Mouse (Mus musculus): ENCODE measurements around the gene Kif13a. TPM values are rescaled to one million over a fixed set of nuclear protein-coding genes. Genes with fewer than 3 reads are reported as not detected.
A peak's percentile ranks its signal among the peaks of the same experiment; 100 is the strongest.

The Kif13a gene
- polyA plus RNA-seq, 1 experiment from 2014 or later, result 14.5 TPM

GRCm38 (mm10) chr13:46726288-46727037 is 203.2 kb downstream of the Kif13a start:
- peak overlapping the region; percentile 93 for H3K27ac ChIP-seq (ENCODE audit: low read depth, low read length)
- WGBS, result 1% methylated on average over 30 of the region's 30 CpGs
- no peaks in the 10 kb centered on the region for H3K27me3 ChIP-seq (ENCODE audit: control insufficient read depth, insufficient read depth, low read length)
- peak overlapping the region; percentile 73 for H3K4me2 ChIP-seq (replicated peaks; ENCODE audit: low read depth, low read length)
- no peaks in the 10 kb centered on the region for H3K9me3 ChIP-seq (ENCODE audit: control insufficient read depth, low read length)
- ATAC-seq (ENCODE audit: low FRiP score) (no peak), DNase-seq (ENCODE audit: low spot score) (peak; percentile 53)
- peak overlapping the region; percentile 99 for H3K4me3 ChIP-seq (ENCODE audit: low read depth, low read length)
- peak overlapping the region; percentile 89 for H3K9ac ChIP-seq (ENCODE audit: low read depth, low read length)
- no peaks in the 10 kb centered on the region for H3K36me3 ChIP-seq (ENCODE audit: control insufficient read depth, insufficient read depth, low read length)
- no peaks in the 10 kb centered on the region for H3K4me1 ChIP-seq (replicated peaks; ENCODE audit: control insufficient read depth, insufficient read depth, low read length)

- Histone ChIP-seq H3K36me3 (ENCODE audit: control insufficient read depth, insufficient read depth, low read length) (no peaks in the 10 kb centered on the region), H3K4me3 (ENCODE audit: low read depth, low read length) (no peak overlapping the region), H3K9me3 (ENCODE audit: control insufficient read depth, low read length) (no peaks in the 10 kb centered on the region), H3K9ac (ENCODE audit: low read depth, low read length) (no peak overlapping the region), H3K4me2 (replicated peaks; ENCODE audit: low read depth, low read length) (peak overlapping the region; percentile 23), H3K27ac (ENCODE audit: low read depth, low read length) (no peak overlapping the region), H3K4me1 (replicated peaks; ENCODE audit: control insufficient read depth, insufficient read depth, low read length) (no peaks in the 10 kb centered on the region), H3K27me3 (ENCODE audit: control insufficient read depth, insufficient read depth, low read length) (no peaks in the 10 kb centered on the region)
- no peak for ATAC-seq (ENCODE audit: low FRiP score)
- no peak for DNase-seq (ENCODE audit: low spot score)
- 35% methylated on average over 2 of the region's 2 CpGs for whole genome bisulfite sequencing
Measured at GRCm38 (mm10) chr13:46725227-46725626, 204.4 kb downstream of the Kif13a start.

- Histone ChIP-seq H3K4me2 (replicated peaks; ENCODE audit: low read depth, low read length) (no peak overlapping the region), H3K4me3 (ENCODE audit: low read depth, low read length) (no peak overlapping the region), H3K9ac (ENCODE audit: low read depth, low read length) (no peak overlapping the region), H3K36me3 (ENCODE audit: control insufficient read depth, insufficient read depth, low read length) (no peaks in the 10 kb centered on the region), H3K4me1 (replicated peaks; ENCODE audit: control insufficient read depth, insufficient read depth, low read length) (no peaks in the 10 kb centered on the region), H3K9me3 (ENCODE audit: control insufficient read depth, low read length) (no peaks in the 10 kb centered on the region), H3K27me3 (ENCODE audit: control insufficient read depth, insufficient read depth, low read length) (no peaks in the 10 kb centered on the region), H3K27ac (ENCODE audit: low read depth, low read length) (no peak overlapping the region)
- DNase-seq (ENCODE audit: low spot score), result no peak
- ATAC-seq (ENCODE audit: low FRiP score), result no peak
Measured at GRCm38 (mm10) chr13:46724371-46724770, 205.3 kb downstream of the Kif13a start.

GRCm38 (mm10) chr13:46721009-46721408 is 208.7 kb downstream of the Kif13a start:
- Histone ChIP-seq H3K9me3 (ENCODE audit: control insufficient read depth, low read length) (no peaks in the 10 kb centered on the region), H3K27ac (ENCODE audit: low read depth, low read length) (no peak overlapping the region), H3K36me3 (ENCODE audit: control insufficient read depth, insufficient read depth, low read length) (no peaks in the 10 kb centered on the region), H3K4me2 (replicated peaks; ENCODE audit: low read depth, low read length) (no peak overlapping the region), H3K4me3 (ENCODE audit: low read depth, low read length) (no peak overlapping the region), H3K4me1 (replicated peaks; ENCODE audit: control insufficient read depth, insufficient read depth, low read length) (no peaks in the 10 kb centered on the region), H3K9ac (ENCODE audit: low read depth, low read length) (no peak overlapping the region), H3K27me3 (ENCODE audit: control insufficient read depth, insufficient read depth, low read length) (no peaks in the 10 kb centered on the region)
- no peak for DNase-seq (ENCODE audit: low spot score)
- ATAC-seq (ENCODE audit: low FRiP score), result no peak

- Histone ChIP-seq H3K27me3 (ENCODE audit: control insufficient read depth, insufficient read depth, low read length) (no peaks in the 10 kb centered on the region), H3K9me3 (ENCODE audit: control insufficient read depth, low read length) (no peaks in the 10 kb centered on the region), H3K36me3 (ENCODE audit: control insufficient read depth, insufficient read depth, low read length) (no peaks in the 10 kb centered on the region), H3K4me1 (replicated peaks; ENCODE audit: control insufficient read depth, insufficient read depth, low read length) (no peaks in the 10 kb centered on the region), H3K4me2 (replicated peaks; ENCODE audit: low read depth, low read length) (no peak overlapping the region), H3K27ac (ENCODE audit: low read depth, low read length) (no peak overlapping the region), H3K4me3 (ENCODE audit: low read depth, low read length) (no peak overlapping the region), H3K9ac (ENCODE audit: low read depth, low read length) (no peak overlapping the region)
- WGBS, result 84% methylated on average over 5 of the region's 5 CpGs
- DNase-seq (ENCODE audit: low spot score) (no peak), ATAC-seq (ENCODE audit: low FRiP score) (no peak)
Measured at GRCm38 (mm10) chr13:46718893-46719400, 210.7 kb downstream of the Kif13a start.

GRCm38 (mm10) chr13:46715976-46716639 is 213.6 kb downstream of the Kif13a start:
- Histone ChIP-seq H3K27me3 (ENCODE audit: control insufficient read depth, insufficient read depth, low read length) (no peaks in the 10 kb centered on the region), H3K36me3 (ENCODE audit: control insufficient read depth, insufficient read depth, low read length) (no peaks in the 10 kb centered on the region; the same call in 1 of the 2 replicates), H3K4me1 (replicated peaks; ENCODE audit: control insufficient read depth, insufficient read depth, low read length) (no peaks in the 10 kb centered on the region), H3K27ac (ENCODE audit: low read depth, low read length) (no peak overlapping the region), H3K9me3 (ENCODE audit: control insufficient read depth, low read length) (no peaks in the 10 kb centered on the region), H3K4me2 (replicated peaks; ENCODE audit: low read depth, low read length) (no peak overlapping the region), H3K9ac (ENCODE audit: low read depth, low read length) (no peak overlapping the region), H3K4me3 (ENCODE audit: low read depth, low read length) (no peak overlapping the region)
- WGBS, result 71% methylated on average over 3 of the region's 3 CpGs
- ATAC-seq (ENCODE audit: low FRiP score), result no peak
- no peak for DNase-seq (ENCODE audit: low spot score)

- ATAC-seq (ENCODE audit: low FRiP score), result no peak
- Histone ChIP-seq H3K4me1 (replicated peaks; ENCODE audit: control insufficient read depth, insufficient read depth, low read length) (no peaks in the 10 kb centered on the region), H3K4me3 (ENCODE audit: low read depth, low read length) (no peak overlapping the region), H3K27ac (ENCODE audit: low read depth, low read length) (no peak overlapping the region), H3K9me3 (ENCODE audit: control insufficient read depth, low read length) (no peaks in the 10 kb centered on the region), H3K9ac (ENCODE audit: low read depth, low read length) (no peak overlapping the region), H3K36me3 (ENCODE audit: control insufficient read depth, insufficient read depth, low read length) (peaks cover 2% of the 10 kb centered on the region; the same call in 1 of the 2 replicates), H3K27me3 (ENCODE audit: control insufficient read depth, insufficient read depth, low read length) (no peaks in the 10 kb centered on the region), H3K4me2 (replicated peaks; ENCODE audit: low read depth, low read length) (no peak overlapping the region)
- no peak for DNase-seq (ENCODE audit: low spot score)
- WGBS, result 96% methylated on average over 5 of the region's 5 CpGs
Measured at GRCm38 (mm10) chr13:46713486-46713885, 216.2 kb downstream of the Kif13a start.

- H3K4me3 ChIP-seq (ENCODE audit: low read depth, low read length), result no peak overlapping the region
- H3K9ac ChIP-seq (ENCODE audit: low read depth, low read length), result no peak overlapping the region
- H3K27ac ChIP-seq (ENCODE audit: low read depth, low read length), result no peak overlapping the region
- WGBS, result 88% methylated on average over 5 of the region's 5 CpGs
- H3K36me3 ChIP-seq (ENCODE audit: control insufficient read depth, insufficient read depth, low read length), result 0 out of 2 replicates have a peak, but pooled peaks cover 2% of the 10 kb centered on the region
- DNase-seq (ENCODE audit: low spot score) (no peak), ATAC-seq (ENCODE audit: low FRiP score) (no peak)
- H3K27me3 ChIP-seq (ENCODE audit: control insufficient read depth, insufficient read depth, low read length), result no peaks in the 10 kb centered on the region
- no peak overlapping the region for H3K4me2 ChIP-seq (replicated peaks; ENCODE audit: low read depth, low read length)
- H3K4me1 ChIP-seq (replicated peaks; ENCODE audit: control insufficient read depth, insufficient read depth, low read length), result no peaks in the 10 kb centered on the region
- no peaks in the 10 kb centered on the region for H3K9me3 ChIP-seq (ENCODE audit: control insufficient read depth, low read length)
Measured at GRCm38 (mm10) chr13:46703138-46703537, 226.5 kb downstream of the Kif13a start.

- 0 out of 2 replicates have a peak, but pooled peaks cover 2% of the 10 kb centered on the region for H3K36me3 ChIP-seq (ENCODE audit: control insufficient read depth, insufficient read depth, low read length)
- no peak overlapping the region for H3K4me2 ChIP-seq (replicated peaks; ENCODE audit: low read depth, low read length)
Measured at GRCm38 (mm10) chr13:46701486-46701885, 228.2 kb downstream of the Kif13a start.

More at GRCm38 (mm10) chr13:46701486-46701885, 228.2 kb downstream of the Kif13a start:
- DNase-seq (ENCODE audit: low spot score), result no peak
- no peak overlapping the region for H3K9ac ChIP-seq (ENCODE audit: low read depth, low read length)
- H3K4me3 ChIP-seq (ENCODE audit: low read depth, low read length), result no peak overlapping the region
- no peaks in the 10 kb centered on the region for H3K27me3 ChIP-seq (ENCODE audit: control insufficient read depth, insufficient read depth, low read length)
- ATAC-seq (ENCODE audit: low FRiP score), result no peak
- 94% methylated on average over 2 of the region's 2 CpGs for WGBS
- no peak overlapping the region for H3K27ac ChIP-seq (ENCODE audit: low read depth, low read length)
- H3K9me3 ChIP-seq (ENCODE audit: control insufficient read depth, low read length), result no peaks in the 10 kb centered on the region
- no peaks in the 10 kb centered on the region for H3K4me1 ChIP-seq (replicated peaks; ENCODE audit: control insufficient read depth, insufficient read depth, low read length)

All from hindbrain, embryonic 11.5 days (tissue).